Mouse (Mus musculus) liver, embryonic 14.5 days (tissue): ENCODE measurements around the gene Notch2.

ENCODE experiments used
- CTCF ChIP-seq: IDR thresholded peaks from 2 replicates; pipeline ENCODE4 v1.5.1; 2016; ENCODE audit warnings: antibody characterized with exemption, low read depth, control low read depth
- EP300 ChIP-seq: IDR thresholded peaks from 2 replicates; pipeline ENCODE4 v1.6.1; 2016; ENCODE audit warnings: antibody characterized with exemption, low read depth

- no peak for TF ChIP-seq EP300
- no peak for TF ChIP-seq CTCF
Measured at GRCm38 (mm10) chr3:98072570-98072969, 59.2 kb downstream of the Notch2 start.
